Mouse (Mus musculus): ENCODE data around the gene Nanos3.

Gene Nanos3

GRCm38 (mm10) chr8:84201545-84202245 is 16.7 kb upstream of the Nanos3 start:
- peak; percentile 77 for DNase-seq

- peak; percentile 90 for DNase-seq
These were observed 15.9 kb upstream of the Nanos3 start for GRCm38 (mm10) chr8:84200652-84201544.

GRCm38 (mm10) chr8:84200126-84200555 is 15.1 kb upstream of the Nanos3 start:
- DNase-seq, result peak; percentile 37

- no peak for DNase-seq
These were observed 14.5 kb upstream of the Nanos3 start for GRCm38 (mm10) chr8:84199348-84200125.

- no peak for DNase-seq
These were observed 13.9 kb upstream of the Nanos3 start for GRCm38 (mm10) chr8:84198871-84199270.

GRCm38 (mm10) chr8:84197922-84198774 is 13.1 kb upstream of the Nanos3 start:
- peak; percentile 92 for DNase-seq

- DNase-seq, result peak; percentile 94
These were observed 12.3 kb upstream of the Nanos3 start for GRCm38 (mm10) chr8:84197141-84197921.

GRCm38 (mm10) chr8:84194224-84194743 is 9.3 kb upstream of the Nanos3 start:
- no peak for DNase-seq

GRCm38 (mm10) chr8:84193566-84193965 is 8.5 kb upstream of the Nanos3 start:
- no peak for DNase-seq

GRCm38 (mm10) chr8:84193161-84193560 is 8.1 kb upstream of the Nanos3 start:
- DNase-seq, result no peak

- peak; percentile 86 for DNase-seq
These were observed 7.5 kb upstream of the Nanos3 start for GRCm38 (mm10) chr8:84192555-84192954.

GRCm38 (mm10) chr8:84192023-84192422 is 7.0 kb upstream of the Nanos3 start:
- peak; percentile 74 for DNase-seq

- DNase-seq, result peak; percentile 31
These were observed 5.3 kb upstream of the Nanos3 start for GRCm38 (mm10) chr8:84190191-84190867.

GRCm38 (mm10) chr8:84189603-84190002 is 4.6 kb upstream of the Nanos3 start:
- DNase-seq, result peak; percentile 79

GRCm38 (mm10) chr8:84188671-84189070 is 3.7 kb upstream of the Nanos3 start:
- DNase-seq, result peak; percentile 44

- DNase-seq, result peak; percentile 70
These were observed 2.2 kb upstream of the Nanos3 start for GRCm38 (mm10) chr8:84187065-84187755.

GRCm38 (mm10) chr8:84186547-84186946 is 1.5 kb upstream of the Nanos3 start:
- peak; percentile 86 for DNase-seq

- no peak for DNase-seq
These were observed 653 bp downstream of the Nanos3 start for GRCm38 (mm10) chr8:84184085-84185043.

Data from kidney, postnatal 14 days (tissue).